Mouse (Mus musculus) hindbrain, embryonic 14.5 days (tissue): ENCODE data around the gene Gm44511. TPM values are rescaled to one million over a fixed set of nuclear protein-coding genes. Genes with fewer than 3 reads are reported as not detected.
"Not testable (repeated sequence)": the region's sequence is repeated elsewhere in the genome, so short reads cannot be mapped to it uniquely, and the experiment has no call there.

Source experiments
- ATAC-seq: fragments of 200-750 bp; cut with Nextera tagmentation; 2 replicates; pipeline ENCODE4 v1.8.0; 2017; ENCODE audit warnings: moderate number of reproducible peaks, mild to moderate bottlenecking, moderate TSS enrichment, moderate library complexity; ENCODE audit not compliant: low FRiP score
- DNase-seq: peaks from one replicate; pipeline ENCODE4 v3.0.0-alpha.2; 2015; ENCODE audit warnings: low spot score
- H3K27ac ChIP-seq: fragments of 300-500 bp; sonication (generic); 2 replicates; pipeline ENCODE4 v1.5.1; 2014; ENCODE audit warnings: mild to moderate bottlenecking, moderate library complexity
- H3K27me3 ChIP-seq: fragments of 300-500 bp; sonication (generic); 2 replicates; pipeline ENCODE4 v1.6.1; 2014; ENCODE audit warnings: mild to moderate bottlenecking, low read length, mixed read lengths; ENCODE audit not compliant: control insufficient read depth, insufficient read depth
- H3K36me3 ChIP-seq: fragments of 300-500 bp; sonication (generic); replicated peaks from 2 replicates; pipeline ENCODE4 v1.6.1; 2014; ENCODE audit not compliant: control insufficient read depth, insufficient read depth
- H3K4me1 ChIP-seq: fragments of 300-500 bp; sonication (generic); replicated peaks from 2 replicates; pipeline ENCODE4 v1.6.1; 2014; ENCODE audit warnings: antibody characterized with exemption, low read length, mixed read lengths; ENCODE audit not compliant: control insufficient read depth, insufficient read depth
- H3K4me2 ChIP-seq: fragments of 300-500 bp; sonication (generic); replicated peaks from 2 replicates; pipeline ENCODE4 v1.6.1; 2014; ENCODE audit warnings: mild to moderate bottlenecking, moderate library complexity
- H3K4me3 ChIP-seq: fragments of 300-500 bp; sonication (generic); replicated peaks from 2 replicates; pipeline ENCODE4 v1.5.1; 2014; ENCODE audit warnings: mild to moderate bottlenecking, low read length
- H3K9ac ChIP-seq: fragments of 300-500 bp; sonication (generic); 2 replicates; pipeline ENCODE4 v1.6.1; 2014
- H3K9me3 ChIP-seq: fragments of 300-500 bp; sonication (generic); 2 replicates; pipeline ENCODE4 v1.6.1; 2016; ENCODE audit warnings: low read length; ENCODE audit not compliant: control insufficient read depth
- WGBS: fragments of 180-500 bp; shearing (Covaris S2); extraction: QIAGEN DNeasy Blood & Tissue Kit; methylation state at CpG from one replicate; pipeline ENCODE4 v1.1.7; 2014; 5-methylcytosine and 5-hydroxymethylcytosine counted together
- polyA plus RNA-seq: library from polyadenylated mRNA; unstranded; fragments of >200 nt; fragmentation: Nextera tagmentation; extraction: Ambion mirVana; gene quantifications from 2 replicates; pipeline ENCODE4 v1.2.1, GENCODE M21; 2014

Gm44511 gene
- polyA plus RNA-seq, 1 experiment from 2014 or later: not detected

GRCm38 (mm10) chr6:128759221-128759950 lies 66.7 kb downstream of the Gm44511 start:
- Histone ChIP-seq H3K4me3 (0 out of 2 replicates have a peak overlapping the region, but pooled peaks have one; percentile 66), H3K4me1 (peaks cover 5% of the 10 kb centered on the region; the same call in 1 of the 2 replicates), H3K9me3 (no peaks in the 10 kb centered on the region), H3K9ac (no peak overlapping the region), H3K27ac (peak overlapping the region; percentile 53; the same call in 1 of the 2 replicates), H3K4me2 (peak overlapping the region; percentile 55), H3K27me3 (no peaks in the 10 kb centered on the region), H3K36me3 (no peaks in the 10 kb centered on the region)
- 77% methylated on average over 5 of the region's 5 CpGs for WGBS
- no peak for DNase-seq
- no peak for ATAC-seq

- H3K4me3 ChIP-seq, DNase-seq, H3K27ac ChIP-seq, H3K27me3 ChIP-seq, H3K36me3 ChIP-seq, H3K4me2 ChIP-seq, H3K9me3 ChIP-seq, H3K9ac ChIP-seq, H3K4me1 ChIP-seq, ATAC-seq: not testable (repeated sequence)
- 58% methylated on average over 4 of the region's 4 CpGs for WGBS
Observed at GRCm38 (mm10) chr6:128755402-128755763, 70.7 kb downstream of the Gm44511 start.

DNA sequence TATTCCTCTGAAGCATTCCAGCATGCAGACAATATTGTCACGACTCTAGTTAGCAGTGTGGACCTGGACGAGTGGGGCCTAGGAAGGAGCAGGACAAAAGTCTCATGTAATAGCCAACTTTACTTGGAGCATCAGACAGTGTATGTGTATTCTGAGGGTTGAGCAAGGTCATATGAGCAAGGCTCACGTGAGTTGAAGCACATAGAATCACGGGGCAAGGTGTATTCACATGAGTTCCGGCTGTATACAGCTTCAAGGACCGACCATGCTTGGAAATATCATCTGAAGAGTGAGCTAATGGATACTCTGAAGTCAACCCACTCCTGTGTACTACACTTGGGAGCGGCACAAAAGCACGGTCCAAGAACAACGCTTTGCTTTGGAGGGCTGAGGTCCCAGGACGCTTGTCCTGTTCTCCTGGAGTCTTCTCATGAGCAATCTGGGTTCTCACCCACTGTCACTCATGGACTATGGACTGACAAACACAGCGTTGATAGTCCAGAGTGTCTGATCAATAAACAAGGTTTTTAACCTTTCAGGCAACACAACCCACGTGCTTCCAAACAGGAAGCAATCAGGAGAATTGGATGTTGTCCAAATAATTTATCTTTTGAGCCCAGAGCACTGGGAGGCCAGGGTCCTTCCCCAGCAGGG lies 71.2 kb downstream of the Gm44511 start:
- not testable (repeated sequence) for H3K27me3 ChIP-seq, DNase-seq, H3K9ac ChIP-seq, H3K4me2 ChIP-seq, H3K4me3 ChIP-seq, ATAC-seq, H3K9me3 ChIP-seq, H3K36me3 ChIP-seq, H3K4me1 ChIP-seq
- H3K27ac ChIP-seq: peak overlapping the region; percentile 64; the same call in 1 of the 2 replicates
- WGBS: 84% methylated on average over 12 of the region's 12 CpGs

DNA sequence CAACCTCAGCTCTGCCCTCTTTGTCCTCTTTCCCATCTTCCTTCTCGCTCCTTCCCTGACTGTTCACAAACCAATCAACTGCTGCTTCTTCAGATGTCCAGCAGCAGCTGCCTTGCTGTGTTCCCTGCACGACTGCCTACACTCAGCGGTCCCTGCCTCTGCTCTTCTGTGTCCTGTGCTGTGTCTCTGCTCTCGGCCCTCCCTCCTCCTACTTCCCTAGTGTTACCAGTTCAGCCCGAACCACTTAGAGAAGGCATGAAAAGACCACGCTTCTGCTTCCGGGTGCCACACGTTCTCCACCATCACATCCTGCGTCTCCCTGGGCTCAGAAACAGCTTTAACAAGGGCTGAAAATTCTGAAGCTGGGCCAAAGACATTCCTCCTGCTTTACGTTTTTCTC lies 71.8 kb downstream of the Gm44511 start:
- not testable (repeated sequence) for H3K9me3 ChIP-seq, H3K4me1 ChIP-seq, H3K4me3 ChIP-seq, DNase-seq, H3K27me3 ChIP-seq, H3K36me3 ChIP-seq
- peak overlapping the region; percentile 31 for H3K4me2 ChIP-seq
- peak; percentile 76 for ATAC-seq
- peak overlapping the region; percentile 64 for H3K27ac ChIP-seq
- H3K9ac ChIP-seq: peak overlapping the region; percentile 45
- WGBS: 36% methylated on average over 10 of the region's 10 CpGs

GRCm38 (mm10) chr6:128753610-128754224 lies 72.4 kb downstream of the Gm44511 start:
- ATAC-seq: peak; percentile 97
- peak overlapping the region; percentile 45 for H3K9ac ChIP-seq

GRCm38 (mm10) chr6:128747006-128747405 lies 79.1 kb downstream of the Gm44511 start:
- not testable (repeated sequence) for H3K4me3 ChIP-seq, H3K4me2 ChIP-seq, H3K9me3 ChIP-seq, H3K9ac ChIP-seq, H3K27me3 ChIP-seq, H3K27ac ChIP-seq, DNase-seq, H3K4me1 ChIP-seq, ATAC-seq, H3K36me3 ChIP-seq
- 79% methylated on average over 6 of the region's 6 CpGs for WGBS

More at GRCm38 (mm10) chr6:128753610-128754224, 72.4 kb downstream of the Gm44511 start:
- H3K27ac ChIP-seq: peak overlapping the region; percentile 64
- H3K4me2 ChIP-seq: peak overlapping the region; percentile 31
- DNase-seq: peak; percentile 84
- not testable (repeated sequence) for H3K27me3 ChIP-seq, H3K9me3 ChIP-seq, H3K4me1 ChIP-seq, H3K4me3 ChIP-seq, H3K36me3 ChIP-seq
- 36% methylated on average over 8 of the region's 8 CpGs for WGBS

GRCm38 (mm10) chr6:128737445-128737844 lies 88.7 kb downstream of the Gm44511 start:
- no peak overlapping the region for H3K4me2 ChIP-seq
- H3K9me3 ChIP-seq: no peaks in the 10 kb centered on the region
- H3K4me1 ChIP-seq: no peaks in the 10 kb centered on the region

DNA sequence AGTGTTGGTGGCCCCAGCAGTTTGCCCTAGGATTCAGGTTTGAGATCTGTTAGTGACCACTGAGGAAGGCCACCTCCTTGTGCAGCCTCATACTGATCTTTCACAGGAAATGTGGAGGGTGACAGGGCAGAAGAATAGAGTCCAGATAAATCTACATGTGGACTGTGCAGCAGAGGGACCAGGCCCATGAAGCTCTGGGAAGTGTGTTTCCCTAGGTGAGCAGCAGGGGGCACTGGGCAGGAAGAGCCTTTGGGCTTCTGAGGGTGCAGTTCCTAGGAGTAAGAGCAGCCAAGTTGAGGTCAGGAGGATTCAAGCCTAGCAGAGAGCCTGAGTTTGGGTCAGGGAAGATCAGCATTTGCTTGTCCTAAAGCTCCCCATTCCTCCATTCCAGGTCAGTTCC lies 90.0 kb downstream of the Gm44511 start:
- ATAC-seq: no peak

More at GRCm38 (mm10) chr6:128737445-128737844, 88.7 kb downstream of the Gm44511 start:
- Histone ChIP-seq H3K27ac (no peak overlapping the region), H3K9ac (no peak overlapping the region), H3K36me3 (no peaks in the 10 kb centered on the region), H3K27me3 (no peaks in the 10 kb centered on the region), H3K4me3 (no peak overlapping the region)
- no peak for ATAC-seq
- no peak for DNase-seq
- 94% methylated on average over 7 of the region's 7 CpGs for WGBS

DNA sequence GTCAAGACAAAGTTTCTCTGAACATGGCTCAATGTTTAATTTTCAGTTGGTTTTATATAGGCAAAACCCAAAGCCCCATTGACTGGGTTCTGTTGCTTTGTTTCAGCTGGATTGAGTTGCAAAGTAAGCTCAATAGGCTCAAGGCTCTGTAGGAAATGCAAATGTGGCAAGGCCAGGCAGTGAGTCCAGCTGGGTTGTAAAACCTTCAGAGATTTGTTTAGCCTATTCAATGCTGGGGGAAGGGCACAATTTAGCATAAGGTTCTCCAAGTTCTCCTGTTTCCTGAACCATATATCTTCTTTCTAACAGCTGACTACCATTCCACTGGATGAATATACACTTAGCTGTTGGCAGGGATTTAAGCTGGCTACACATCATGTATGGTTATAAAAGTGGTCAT lies 91.2 kb downstream of the Gm44511 start:
- no peak for ATAC-seq
- Histone ChIP-seq H3K27me3 (no peaks in the 10 kb centered on the region), H3K9me3 (no peaks in the 10 kb centered on the region), H3K9ac (no peak overlapping the region), H3K27ac (no peak overlapping the region), H3K4me3 (no peak overlapping the region), H3K4me2 (no peak overlapping the region), H3K36me3 (no peaks in the 10 kb centered on the region), H3K4me1 (no peaks in the 10 kb centered on the region)
- no peak for DNase-seq

More for the DNA sequence above, 90.0 kb downstream of the Gm44511 start:
- Histone ChIP-seq H3K27ac (no peak overlapping the region), H3K36me3 (no peaks in the 10 kb centered on the region), H3K4me3 (no peak overlapping the region), H3K9ac (no peak overlapping the region), H3K27me3 (no peaks in the 10 kb centered on the region), H3K4me2 (no peak overlapping the region), H3K9me3 (no peaks in the 10 kb centered on the region), H3K4me1 (no peaks in the 10 kb centered on the region)
- DNase-seq: no peak
